Mouse (Mus musculus): Measurements from ENCODE around the gene Rtel1. TPM values are rescaled to one million over a fixed set of nuclear protein-coding genes. Genes with fewer than 3 reads are reported as not detected.

Gene Rtel1
- polyA plus RNA-seq, 1 experiment from 2014 or later: 54.0 TPM

- Histone ChIP-seq H3K4me2 (replicated peaks) (no peak overlapping the region), H3K4me1 (no peaks in the 10 kb centered on the region), H3K9ac (no peak overlapping the region), H3K4me3 (no peak overlapping the region), H3K36me3 (peaks cover 51% of the 10 kb centered on the region), H3K27me3 (no peaks in the 10 kb centered on the region), H3K9me3 (no peaks in the 10 kb centered on the region), H3K27ac (no peak overlapping the region)
- no peak for ATAC-seq (ENCODE audit: insufficient number of reproducible peaks, insufficient read depth, low FRiP score, low TSS enrichment)
- 94% methylated on average over 5 of the region's 5 CpGs for WGBS
Measured at GRCm38 (mm10) chr2:181378701-181379100, 59.2 kb downstream of the Rtel1 start.

DNA sequence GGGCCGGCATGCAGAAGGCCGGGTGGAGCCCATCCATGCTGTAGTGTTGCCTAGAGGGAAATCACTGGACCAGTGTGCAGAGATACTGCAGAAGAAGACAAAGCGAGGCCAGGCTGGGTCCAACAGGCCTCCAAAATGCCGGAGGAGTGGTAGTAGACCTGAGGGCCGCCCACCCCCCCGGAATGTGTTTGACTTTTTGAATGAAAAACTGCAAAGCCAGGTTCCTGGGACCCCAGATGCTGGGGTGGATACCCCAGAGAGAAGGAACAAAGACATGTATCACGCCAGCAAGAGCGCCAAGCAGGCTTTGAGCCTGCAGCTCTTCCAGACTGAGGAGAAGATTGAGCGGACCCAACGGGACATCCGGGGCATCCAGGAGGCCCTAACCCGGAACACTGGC lies 60.2 kb downstream of the Rtel1 start, which contains the start of gene Lime1:
Gene Lime1 (plus strand): TSS at position 301 of the 400 bp plus-strand sequence.
- peaks cover 59% of the 10 kb centered on the region for H3K36me3 ChIP-seq
- H3K4me1 ChIP-seq: no peaks in the 10 kb centered on the region
- no peak within 1 kb of the TSS for H3K27ac ChIP-seq
- WGBS: 94% methylated on average over 12 of the region's 12 CpGs
- H3K4me2 ChIP-seq (replicated peaks): no peak within 1 kb of the TSS
- no peaks in the 10 kb centered on the region for H3K9me3 ChIP-seq
- no peaks in the 10 kb centered on the region for H3K27me3 ChIP-seq
- no peak within 1 kb of the TSS for H3K4me3 ChIP-seq
- no peak for ATAC-seq (ENCODE audit: insufficient number of reproducible peaks, insufficient read depth, low FRiP score, low TSS enrichment)
- H3K9ac ChIP-seq: no peak within 1 kb of the TSS

GRCm38 (mm10) chr2:181380251-181380650 lies 60.7 kb downstream of the Rtel1 start:
- peaks cover 64% of the 10 kb centered on the region for H3K36me3 ChIP-seq
- H3K4me1 ChIP-seq: no peaks in the 10 kb centered on the region
- H3K4me2 ChIP-seq (replicated peaks): no peak overlapping the region
- no peaks in the 10 kb centered on the region for H3K9me3 ChIP-seq
- WGBS: 83% methylated on average over 5 of the region's 5 CpGs
- H3K27me3 ChIP-seq: no peaks in the 10 kb centered on the region
- no peak for ATAC-seq (ENCODE audit: insufficient number of reproducible peaks, insufficient read depth, low FRiP score, low TSS enrichment)
- no peak overlapping the region for H3K9ac ChIP-seq
- H3K4me3 ChIP-seq: no peak overlapping the region
- H3K27ac ChIP-seq: no peak overlapping the region

DNA sequence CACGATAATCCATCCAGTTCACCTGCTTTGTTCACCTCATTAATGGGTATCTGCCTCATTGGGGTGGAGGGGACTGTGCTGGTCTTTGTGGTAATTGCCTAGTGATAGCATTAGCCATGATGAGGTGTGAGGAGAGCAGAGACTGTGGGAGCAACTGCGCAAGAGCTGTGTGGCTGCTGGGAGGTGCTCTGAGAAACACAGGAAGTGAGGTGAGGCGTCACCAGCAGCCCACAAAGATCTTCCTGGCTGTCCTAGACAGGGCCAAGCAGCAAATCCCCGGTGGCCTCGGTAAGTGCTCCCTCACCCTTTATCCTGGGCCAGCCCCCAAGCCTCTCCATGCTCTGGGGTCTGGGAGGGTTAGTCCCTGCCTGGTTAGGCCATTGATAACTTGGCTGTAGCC lies 61.6 kb downstream of the Rtel1 start:
- Histone ChIP-seq H3K4me2 (replicated peaks) (no peak overlapping the region), H3K27ac (no peak overlapping the region), H3K36me3 (peaks cover 70% of the 10 kb centered on the region), H3K27me3 (no peaks in the 10 kb centered on the region), H3K4me1 (no peaks in the 10 kb centered on the region), H3K9ac (no peak overlapping the region), H3K9me3 (no peaks in the 10 kb centered on the region), H3K4me3 (no peak overlapping the region)
- WGBS: 92% methylated on average over 5 of the region's 5 CpGs
- no peak for ATAC-seq (ENCODE audit: insufficient number of reproducible peaks, insufficient read depth, low FRiP score, low TSS enrichment)

DNA sequence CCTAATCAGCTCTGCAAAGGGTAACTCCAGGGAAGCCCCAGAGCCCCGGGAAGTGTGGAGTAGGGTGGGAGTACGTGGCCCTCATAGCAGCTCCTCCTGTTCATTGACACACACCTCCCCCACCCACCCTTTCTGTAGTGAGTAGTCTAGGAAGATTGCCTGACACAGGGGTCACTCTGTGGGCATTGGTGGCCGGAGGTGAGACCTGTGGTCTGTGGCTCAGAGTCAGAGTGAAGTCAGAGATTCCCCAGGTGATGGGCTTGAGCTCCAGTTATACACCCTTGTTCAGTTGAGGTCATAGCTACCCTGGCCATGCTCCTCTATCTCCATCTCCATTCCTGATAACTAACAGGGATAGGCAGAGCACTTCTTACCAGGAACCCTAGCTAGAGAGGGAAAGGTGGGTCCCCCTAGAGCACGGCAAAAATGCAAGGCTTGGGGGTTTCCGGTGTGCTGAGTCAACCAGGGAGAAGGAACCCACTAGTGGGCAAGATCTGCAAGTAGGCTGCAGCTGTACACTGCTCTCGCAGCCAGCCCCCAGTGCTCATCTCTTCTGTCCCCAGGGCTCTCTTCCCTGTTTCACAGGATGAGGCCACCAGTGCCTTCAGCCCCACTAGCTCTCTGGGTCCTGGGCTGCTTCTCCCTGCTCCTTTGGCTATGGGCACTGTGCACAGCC lies 62.2 kb downstream of the Rtel1 start:
- ATAC-seq (ENCODE audit: insufficient number of reproducible peaks, insufficient read depth, low FRiP score, low TSS enrichment): no peak
- no peak overlapping the region for H3K4me3 ChIP-seq
- no peaks in the 10 kb centered on the region for H3K27me3 ChIP-seq

GRCm38 (mm10) chr2:181384463-181384862 lies 64.9 kb downstream of the Rtel1 start:
- 81% methylated on average over 7 of the region's 7 CpGs for WGBS
- Histone ChIP-seq H3K27ac (no peak overlapping the region), H3K36me3 (peaks cover 60% of the 10 kb centered on the region), H3K9ac (no peak overlapping the region), H3K4me1 (no peaks in the 10 kb centered on the region), H3K4me3 (no peak overlapping the region), H3K27me3 (no peaks in the 10 kb centered on the region), H3K9me3 (no peaks in the 10 kb centered on the region), H3K4me2 (replicated peaks) (no peak overlapping the region)
- no peak for ATAC-seq (ENCODE audit: insufficient number of reproducible peaks, insufficient read depth, low FRiP score, low TSS enrichment)

More for the DNA sequence above, 62.2 kb downstream of the Rtel1 start:
- Histone ChIP-seq H3K9me3 (no peaks in the 10 kb centered on the region), H3K36me3 (peaks cover 74% of the 10 kb centered on the region), H3K27ac (no peak overlapping the region), H3K4me2 (replicated peaks) (no peak overlapping the region), H3K4me1 (no peaks in the 10 kb centered on the region), H3K9ac (no peak overlapping the region)
- 84% methylated on average over 6 of the region's 6 CpGs for WGBS

DNA sequence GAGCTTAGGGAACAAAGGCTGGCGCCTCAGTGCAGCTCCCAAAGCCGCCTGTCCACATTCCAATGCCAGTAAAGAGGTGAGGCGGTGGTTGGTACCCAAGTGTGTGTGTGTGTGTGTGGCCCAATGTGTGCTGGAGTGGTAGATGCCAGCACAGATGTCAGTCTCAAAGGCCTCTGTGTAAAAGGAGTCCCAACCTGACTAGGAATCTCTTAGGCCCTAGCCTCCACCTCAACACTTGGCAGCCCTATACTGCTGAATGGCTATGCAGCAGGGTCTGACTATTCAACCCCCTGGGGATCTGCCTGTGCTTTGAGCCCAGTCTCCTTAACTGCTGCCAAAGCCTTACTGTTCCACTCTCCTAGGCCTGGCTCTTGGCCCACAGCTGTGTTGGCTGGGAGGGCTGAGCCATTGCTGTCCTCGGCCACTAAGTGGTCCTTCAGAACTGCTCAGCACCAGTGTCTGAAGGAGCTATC lies 65.4 kb downstream of the Rtel1 start:
- H3K4me1 ChIP-seq: no peaks in the 10 kb centered on the region
- ATAC-seq (ENCODE audit: insufficient number of reproducible peaks, insufficient read depth, low FRiP score, low TSS enrichment): 0 out of 2 replicates have a peak, but pooled peaks have one; percentile 53
- H3K4me3 ChIP-seq: no peak overlapping the region
- H3K9ac ChIP-seq: no peak overlapping the region
- H3K36me3 ChIP-seq: peaks cover 55% of the 10 kb centered on the region
- no peaks in the 10 kb centered on the region for H3K9me3 ChIP-seq
- no peak overlapping the region for H3K27ac ChIP-seq
- no peak overlapping the region for H3K4me2 ChIP-seq (replicated peaks)
- no peaks in the 10 kb centered on the region for H3K27me3 ChIP-seq
- WGBS: 80% methylated on average over 4 of the region's 4 CpGs

DNA sequence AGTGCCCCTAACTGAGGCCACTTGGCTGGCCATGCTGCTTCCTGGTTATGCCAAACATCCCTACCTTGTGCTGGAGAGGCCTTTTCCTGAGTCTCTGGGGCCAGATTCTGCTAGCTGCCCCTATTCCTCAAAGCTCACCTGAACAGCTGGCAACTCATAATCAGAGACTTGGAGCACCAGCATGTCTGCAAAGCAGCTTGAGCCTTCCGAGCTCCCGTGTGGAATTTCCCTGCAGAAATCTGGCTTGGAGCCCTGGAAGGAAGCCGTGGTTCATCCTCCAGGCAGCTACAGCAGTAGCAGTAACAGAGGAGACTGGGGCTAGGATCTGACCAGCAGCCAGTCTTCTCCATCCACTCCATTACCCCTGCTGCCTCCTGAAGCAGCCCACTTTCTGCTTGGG lies 66.3 kb downstream of the Rtel1 start:
- H3K4me3 ChIP-seq: no peak overlapping the region
- 85% methylated on average over 3 of the region's 3 CpGs for WGBS
- no peaks in the 10 kb centered on the region for H3K4me1 ChIP-seq
- ATAC-seq (ENCODE audit: insufficient number of reproducible peaks, insufficient read depth, low FRiP score, low TSS enrichment): no peak
- H3K36me3 ChIP-seq: peaks cover 45% of the 10 kb centered on the region
- no peak overlapping the region for H3K9ac ChIP-seq
- no peak overlapping the region for H3K4me2 ChIP-seq (replicated peaks)
- no peaks in the 10 kb centered on the region for H3K27me3 ChIP-seq
- no peaks in the 10 kb centered on the region for H3K9me3 ChIP-seq
- H3K27ac ChIP-seq: no peak overlapping the region

DNA sequence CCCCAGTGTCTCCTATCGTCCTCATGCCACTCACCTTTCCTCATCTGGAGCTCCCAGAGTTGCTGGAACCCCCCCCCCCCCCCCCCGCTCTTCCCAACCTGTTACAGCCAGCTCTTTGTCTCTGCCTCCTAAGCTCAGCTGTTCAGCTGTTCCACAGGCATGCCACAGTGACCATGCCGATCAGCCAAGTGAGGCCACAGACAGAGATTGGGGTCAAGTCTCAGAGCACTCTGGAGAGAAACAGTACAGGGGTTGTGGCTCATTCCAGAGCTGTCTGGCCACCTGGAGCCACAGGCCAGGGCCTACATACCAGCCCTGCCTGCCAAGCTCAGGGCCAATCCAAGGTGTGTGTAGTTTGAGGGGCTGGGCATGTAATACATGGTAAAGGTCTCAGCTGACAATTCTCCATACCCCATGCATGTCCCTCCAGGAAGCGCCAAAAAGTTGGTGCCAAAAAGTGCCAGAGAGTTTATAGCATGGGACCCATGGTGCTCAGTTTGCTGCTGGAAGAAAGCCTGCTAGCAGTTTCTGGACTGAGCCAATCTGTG lies 67.2 kb downstream of the Rtel1 start:
- Histone ChIP-seq H3K9ac (no peak overlapping the region), H3K9me3 (no peaks in the 10 kb centered on the region), H3K36me3 (peaks cover 44% of the 10 kb centered on the region), H3K4me3 (no peak overlapping the region), H3K27me3 (no peaks in the 10 kb centered on the region), H3K4me2 (replicated peaks) (no peak overlapping the region), H3K4me1 (no peaks in the 10 kb centered on the region), H3K27ac (no peak overlapping the region)
- WGBS: 82% methylated on average over 3 of the region's 4 CpGs
- ATAC-seq (ENCODE audit: insufficient number of reproducible peaks, insufficient read depth, low FRiP score, low TSS enrichment): no peak

DNA sequence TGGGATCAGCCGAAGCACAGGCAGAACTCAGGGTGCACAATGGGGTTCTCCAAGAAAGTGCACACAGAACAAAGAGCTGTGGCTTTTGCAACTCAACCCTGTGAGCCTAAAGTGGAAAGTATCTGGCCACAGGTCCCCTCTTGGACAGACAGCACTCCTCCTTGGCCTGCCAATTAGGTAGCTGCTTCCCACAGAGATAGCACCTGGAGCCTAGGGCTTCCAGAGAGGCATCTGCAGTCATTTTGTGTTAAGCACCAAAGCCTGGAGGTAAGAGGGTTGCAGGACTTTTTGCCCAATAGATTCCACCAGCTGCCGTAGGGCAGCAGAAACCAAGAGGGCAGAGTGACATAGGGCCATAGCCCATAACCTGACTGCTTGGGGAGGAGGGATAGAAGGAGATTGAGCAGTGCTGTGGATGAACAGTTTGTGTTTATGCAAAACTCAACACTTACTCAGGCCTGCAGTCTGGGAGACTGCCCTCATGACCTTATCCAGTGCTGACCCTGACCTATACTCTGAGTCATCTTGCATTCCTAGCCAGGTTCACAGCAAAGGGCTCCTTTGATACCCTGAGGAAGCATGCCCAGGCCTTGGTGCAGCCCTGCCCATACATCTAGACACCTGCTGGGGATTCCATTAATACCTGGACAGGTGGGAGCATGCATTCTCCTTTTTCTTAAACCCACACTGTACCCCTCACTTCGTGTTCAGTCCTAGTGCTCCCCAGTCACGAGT lies 70.8 kb downstream of the Rtel1 start:
- ATAC-seq (ENCODE audit: insufficient number of reproducible peaks, insufficient read depth, low FRiP score, low TSS enrichment): no peak
- Histone ChIP-seq H3K4me3 (no peak overlapping the region), H3K9me3 (no peaks in the 10 kb centered on the region), H3K27ac (no peak overlapping the region), H3K4me1 (no peaks in the 10 kb centered on the region), H3K27me3 (no peaks in the 10 kb centered on the region), H3K4me2 (replicated peaks) (no peak overlapping the region), H3K36me3 (peaks cover 14% of the 10 kb centered on the region), H3K9ac (no peak overlapping the region)
- 75% methylated on average over 4 of the region's 4 CpGs for WGBS

- no peaks in the 10 kb centered on the region for H3K9me3 ChIP-seq
- H3K4me1 ChIP-seq: no peaks in the 10 kb centered on the region
- no peak overlapping the region for H3K4me3 ChIP-seq
- no peaks in the 10 kb centered on the region for H3K27me3 ChIP-seq
- H3K4me2 ChIP-seq (replicated peaks): no peak overlapping the region
- H3K27ac ChIP-seq: no peak overlapping the region
- ATAC-seq (ENCODE audit: insufficient number of reproducible peaks, insufficient read depth, low FRiP score, low TSS enrichment): no peak
- 87% methylated on average over 15 of the region's 15 CpGs for WGBS
- H3K36me3 ChIP-seq: peaks cover 9% of the 10 kb centered on the region
- no peak overlapping the region for H3K9ac ChIP-seq
Measured at GRCm38 (mm10) chr2:181391022-181391421, 71.5 kb downstream of the Rtel1 start.

- Histone ChIP-seq H3K36me3 (0 out of 2 replicates have a peak, but pooled peaks cover 4% of the 10 kb centered on the region), H3K27me3 (no peaks in the 10 kb centered on the region), H3K4me3 (no peak overlapping the region), H3K9me3 (no peaks in the 10 kb centered on the region), H3K4me1 (no peaks in the 10 kb centered on the region), H3K4me2 (replicated peaks) (no peak overlapping the region), H3K9ac (no peak overlapping the region), H3K27ac (no peak overlapping the region)
- no peak for ATAC-seq (ENCODE audit: insufficient number of reproducible peaks, insufficient read depth, low FRiP score, low TSS enrichment)
- WGBS: 70% methylated on average over 2 of the region's 2 CpGs
Measured at GRCm38 (mm10) chr2:181391541-181391940, 72.0 kb downstream of the Rtel1 start.
